Mouse (Mus musculus) kidney, postnatal 25 days (tissue): ENCODE measurements at regions not wholly inside any gene's neighbourhood (a gene's known extent, or its start where the extent isn't known, plus 50 kb on each side); places are given as distances from the start of the nearest gene placed in this dataset.
A peak's percentile ranks its signal among the peaks of the same experiment; 100 is the strongest.
"Not testable (repeated sequence)": the region's sequence is repeated elsewhere in the genome, so short reads cannot be mapped to it uniquely, and the experiment has no call there.

Experiments used
- DNase-seq, 2 experiments: peaks; one replicate each; pipeline ENCODE4 v3.0.0; 2021; ENCODE audit warnings: mixed read lengths in 2 of 2

DNA sequence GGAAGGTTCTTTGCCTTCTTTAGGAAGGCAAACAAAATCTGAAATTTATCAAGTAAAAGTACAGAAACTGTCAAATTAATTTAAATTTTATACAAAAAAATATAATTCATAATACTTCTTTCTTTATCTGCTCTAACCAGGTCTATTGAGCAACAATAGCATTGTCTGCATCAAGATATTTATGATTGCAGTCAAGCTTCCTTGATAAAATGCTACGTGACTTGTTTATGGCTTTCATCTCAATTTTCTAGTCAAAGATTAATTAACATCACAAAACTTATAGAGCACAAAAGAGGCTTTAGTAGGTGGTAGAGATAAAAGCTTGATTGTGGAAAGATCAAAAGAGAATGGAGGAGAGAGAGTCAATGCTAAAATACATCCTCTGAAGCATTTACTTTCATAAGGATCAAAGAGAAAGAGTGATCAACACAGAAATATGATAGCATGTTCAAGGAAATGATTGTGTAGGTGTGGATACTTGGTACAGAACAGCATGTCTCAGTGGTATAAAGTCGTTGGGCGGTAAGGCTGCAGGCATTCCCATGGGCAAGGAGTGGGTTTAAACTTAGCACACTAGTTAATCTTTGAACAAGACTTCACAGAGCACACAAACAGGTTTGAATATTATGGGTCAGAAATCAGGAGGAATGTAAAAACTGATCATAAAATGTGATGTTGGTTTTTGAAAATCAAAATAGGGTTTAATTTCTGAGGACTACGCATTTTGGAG lies 164.3 kb upstream of the Speer4f2 start:
- peak; percentile 46 to 75 for DNase-seq

GRCm38 (mm10) chr5:17210723-17211245 lies 162.2 kb upstream of the Speer4f2 start:
- DNase-seq: no peak

- not testable (repeated sequence) for DNase-seq
Observed at GRCm38 (mm10) chr5:17223542-17223941, 149.4 kb upstream of the Speer4f2 start.

DNA sequence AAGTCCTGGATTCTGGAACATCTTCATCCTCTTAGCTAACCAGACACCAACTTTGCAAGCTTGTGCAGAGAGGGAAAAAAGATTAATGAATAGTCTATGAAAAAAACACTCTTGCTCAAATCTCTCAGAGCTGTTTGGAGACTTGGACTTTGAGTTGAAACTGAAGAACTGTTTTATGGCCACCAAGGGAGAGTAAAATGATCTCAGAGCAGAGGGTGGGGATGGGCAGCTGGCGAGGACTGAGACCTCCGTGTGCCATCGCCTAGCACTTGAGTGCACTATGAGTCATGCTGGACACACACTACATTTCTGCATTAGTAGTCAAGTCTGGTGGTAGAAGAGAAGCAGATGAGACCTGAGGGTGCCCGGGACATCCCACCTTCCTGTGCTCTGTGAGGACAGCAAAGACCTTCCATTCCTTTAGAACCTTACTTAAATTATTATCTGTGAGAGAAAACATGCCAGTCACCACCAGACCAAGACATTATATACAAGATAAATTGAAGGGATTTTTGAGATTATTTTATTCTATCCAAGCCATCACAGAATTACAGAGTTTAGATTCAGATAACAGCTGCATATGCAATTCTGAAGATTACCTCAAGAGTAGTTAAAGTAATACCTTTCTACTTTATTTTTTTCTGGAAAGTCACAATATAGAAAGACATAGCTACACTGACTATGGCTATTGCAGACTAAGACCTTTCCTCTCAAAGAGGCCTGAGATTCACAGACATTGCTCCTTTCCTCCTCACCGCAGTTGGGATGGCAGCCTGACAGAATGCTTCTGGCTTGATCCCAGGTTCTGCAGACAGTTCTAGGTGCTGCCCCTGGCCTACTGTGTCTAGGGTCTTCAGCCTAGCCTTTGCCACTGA lies 125.0 kb upstream of the Speer4f2 start:
- DNase-seq: peak in 1 of 2 experiments; percentile 5

GRCm38 (mm10) chr5:17260541-17261325 lies 112.2 kb upstream of the Speer4f2 start:
- no peak for DNase-seq

- DNase-seq: no peak
Observed at GRCm38 (mm10) chr5:17262126-17262525, 110.9 kb upstream of the Speer4f2 start.

DNA sequence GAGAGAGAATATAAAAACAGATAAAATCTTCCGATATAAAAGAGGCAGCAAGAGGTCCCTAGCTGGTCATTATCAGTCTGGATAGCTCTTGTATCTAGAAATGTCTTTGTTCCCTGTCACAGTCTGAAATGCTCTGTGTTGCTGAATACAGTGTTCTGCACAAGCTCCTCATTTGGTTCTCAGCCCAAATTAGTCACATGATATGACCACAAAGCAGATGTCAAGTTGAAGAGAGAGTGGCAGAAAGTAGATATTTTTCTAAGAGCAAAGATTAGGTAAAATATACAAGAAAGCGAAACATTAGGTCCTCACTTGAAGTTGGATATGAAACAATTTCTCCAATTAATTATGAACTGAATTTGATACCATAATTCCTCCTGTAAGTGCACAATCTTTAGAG lies 101.8 kb upstream of the Speer4f2 start:
- no peak for DNase-seq

DNA sequence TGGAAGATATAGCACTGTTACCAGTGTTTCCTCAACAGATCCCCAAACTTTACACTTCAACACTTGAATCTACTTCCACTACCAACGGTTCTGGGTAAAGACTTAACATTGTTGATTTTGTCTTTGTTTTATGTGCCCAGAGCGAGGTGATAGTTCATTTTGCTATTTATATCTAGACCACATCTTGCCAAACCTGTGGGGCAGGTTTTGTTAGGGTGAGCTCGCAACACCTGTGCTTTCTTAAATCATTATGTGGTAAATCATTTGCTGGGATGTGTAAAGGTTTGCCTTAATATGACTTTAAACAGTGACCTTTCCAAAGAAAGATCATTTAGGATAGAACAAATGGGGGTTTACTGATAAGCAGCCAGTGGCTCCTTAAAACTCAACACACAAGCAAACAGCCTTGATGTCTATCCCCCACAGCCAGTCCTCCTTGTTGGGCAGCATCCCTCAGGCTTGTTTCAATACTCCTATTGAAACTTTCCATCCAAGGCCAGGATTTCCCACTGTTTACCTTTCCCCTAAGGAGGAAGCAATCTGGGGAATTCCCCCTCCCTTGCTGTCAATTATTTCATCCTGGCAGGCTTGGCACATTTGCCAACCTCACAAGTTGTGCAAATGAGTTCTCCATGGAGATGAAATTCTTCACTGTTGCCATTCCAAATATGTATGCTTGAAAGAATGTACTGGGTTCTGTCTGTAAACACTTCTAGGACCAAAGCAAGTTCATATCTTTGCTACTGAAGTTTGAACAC lies 101.1 kb upstream of the Speer4f2 start:
- peak; percentile 66 to 71 for DNase-seq

DNA sequence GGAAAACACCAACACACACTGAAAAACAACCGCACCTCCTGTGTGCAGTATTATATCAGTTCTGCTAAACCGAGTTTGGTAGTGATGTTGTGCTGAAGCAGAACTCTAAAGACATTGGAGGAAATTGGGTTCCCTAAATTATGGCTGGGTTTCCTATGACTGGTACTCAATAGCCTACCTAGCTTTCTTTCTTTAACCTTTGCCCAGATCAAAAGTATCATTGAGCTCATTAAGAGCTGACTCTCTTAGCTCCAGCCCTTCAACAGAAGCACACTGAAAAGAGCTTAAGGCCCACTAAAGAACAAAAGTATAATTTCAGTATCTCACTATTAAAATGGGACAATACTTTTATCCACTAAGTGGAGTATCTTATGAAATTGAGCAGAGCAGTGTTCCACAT lies 97.6 kb upstream of the Speer4f2 start:
- no peak for DNase-seq

DNA sequence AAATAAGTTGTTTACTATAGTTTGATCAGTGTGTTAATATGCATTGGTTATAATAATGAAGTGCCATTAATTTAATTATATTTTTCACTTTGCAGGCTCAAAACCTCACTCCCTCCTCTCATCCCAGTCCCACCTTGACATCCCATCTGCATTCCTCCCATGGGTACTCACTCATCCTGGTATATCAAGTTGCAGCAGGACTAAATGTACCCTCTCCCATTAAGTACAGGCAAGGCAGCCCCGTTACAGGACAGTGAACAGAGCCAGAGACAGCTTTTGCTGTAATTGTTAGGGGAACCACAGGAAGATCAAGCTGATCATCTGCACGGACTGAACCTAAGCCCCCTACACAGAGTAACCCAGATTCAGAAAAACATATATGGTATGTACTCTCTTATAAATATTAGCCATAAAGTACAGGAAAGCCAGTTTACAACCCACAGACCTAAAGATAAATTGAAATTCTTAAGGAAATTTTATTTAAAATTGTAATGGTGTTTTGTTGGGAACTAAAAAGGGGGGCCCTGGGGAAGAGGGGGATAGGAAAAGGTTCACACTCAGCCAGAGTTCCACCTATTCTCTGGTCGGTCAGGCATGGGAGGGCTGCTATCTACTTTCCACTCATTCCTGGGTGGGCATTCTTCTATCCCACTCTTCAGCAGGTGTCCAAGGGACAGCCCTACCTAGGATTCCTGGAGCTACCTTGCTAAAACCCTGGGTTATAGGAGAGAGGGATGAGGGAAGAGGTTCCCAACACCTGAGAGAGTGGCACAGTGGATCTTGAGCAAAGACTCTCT lies 96.0 kb upstream of the Speer4f2 start:
- DNase-seq: peak in 1 of 2 experiments; percentile 5

DNA sequence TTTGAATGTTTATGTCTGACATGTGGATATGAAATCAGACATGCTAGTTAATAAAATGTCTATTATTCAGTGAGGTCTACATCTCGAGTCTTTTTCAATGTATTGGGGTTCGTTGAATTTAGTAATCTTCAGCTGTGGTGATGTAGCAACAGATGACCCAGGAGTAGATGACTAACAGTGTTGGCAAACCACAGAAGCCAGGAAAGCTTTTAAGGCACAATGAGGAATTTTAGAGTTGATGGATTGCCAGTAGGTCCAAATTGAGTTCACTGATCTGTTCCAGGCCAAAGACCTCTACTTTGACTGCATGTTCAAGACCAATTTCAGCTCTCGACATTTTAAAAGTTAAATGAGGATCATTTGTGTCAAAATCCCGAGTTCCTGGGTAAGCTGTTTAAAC lies 92.8 kb upstream of the Speer4f2 start:
- no peak for DNase-seq

- DNase-seq: no peak
Observed at GRCm38 (mm10) chr5:17280951-17281350, 92.0 kb upstream of the Speer4f2 start.

DNA sequence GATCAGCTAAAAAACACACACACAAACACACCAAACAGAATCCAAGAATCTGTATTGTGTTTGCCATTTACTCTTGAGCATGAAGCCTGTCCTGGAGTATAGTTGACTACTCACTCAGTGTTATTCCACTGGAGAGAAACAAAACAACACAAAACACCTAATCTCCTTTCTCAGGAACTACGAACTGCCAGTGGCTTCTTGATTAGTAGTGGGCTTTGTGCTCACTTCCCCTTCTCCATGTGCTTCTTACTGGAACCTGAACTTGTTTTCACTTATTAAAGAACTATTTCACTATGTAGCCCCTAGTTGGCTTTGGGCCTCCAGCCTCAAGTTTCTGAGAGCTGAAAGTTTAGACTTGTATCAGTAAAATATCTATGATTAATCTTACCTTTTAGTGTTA lies 84.0 kb upstream of the Speer4f2 start:
- DNase-seq: no peak

GRCm38 (mm10) chr5:17292559-17292958 lies 80.4 kb upstream of the Speer4f2 start:
- no peak for DNase-seq

GRCm38 (mm10) chr5:17296571-17297035 lies 76.4 kb upstream of the Speer4f2 start:
- DNase-seq: peak; percentile 39 to 52

DNA sequence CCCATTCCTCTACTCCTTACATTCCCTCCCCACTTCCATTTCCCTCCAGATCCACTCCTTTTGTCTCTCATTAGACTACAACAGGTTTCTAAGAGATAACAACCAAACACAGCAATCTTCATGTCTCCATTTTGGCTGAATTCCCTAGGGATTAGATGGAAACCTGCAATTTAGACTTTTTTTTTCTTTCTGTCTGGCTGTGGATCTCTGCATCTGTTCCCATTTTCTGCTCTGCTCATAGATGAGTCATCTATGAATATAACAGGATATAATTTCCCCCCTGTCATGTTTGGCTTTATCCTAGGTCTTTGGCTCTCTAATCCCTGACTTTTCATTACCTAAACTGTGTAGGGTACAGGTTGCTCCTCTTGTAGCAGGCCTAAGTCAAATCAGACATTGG lies 73.1 kb upstream of the Speer4f2 start:
- DNase-seq: no peak

GRCm38 (mm10) chr5:17321501-17321900 lies 51.5 kb upstream of the Speer4f2 start:
- DNase-seq: no peak
